Mouse (Mus musculus) limb, embryonic 12.5 days (tissue): Measurements from ENCODE around the gene Dhh. TPM values are rescaled to one million over a fixed set of nuclear protein-coding genes. Genes with fewer than 3 reads are reported as not detected.

Experiments used
- ATAC-seq: fragments of 200-750 bp; cut with Nextera tagmentation; 2 replicates; pipeline ENCODE4 v1.8.0; 2017; ENCODE audit warnings: low read depth, moderate TSS enrichment; ENCODE audit not compliant: insufficient number of reproducible peaks, insufficient read depth, low FRiP score, low TSS enrichment
- H3K27ac ChIP-seq: fragments of 300-500 bp; sonication (generic); 2 replicates; pipeline ENCODE4 v1.5.1; 2016; ENCODE audit warnings: mild to moderate bottlenecking, moderate library complexity
- H3K27me3 ChIP-seq: fragments of 300-500 bp; sonication (generic); 2 replicates; pipeline ENCODE4 v1.6.1; 2016; ENCODE audit warnings: mild to moderate bottlenecking, moderate library complexity
- H3K36me3 ChIP-seq: fragments of 300-500 bp; sonication (generic); 2 replicates; pipeline ENCODE4 v1.6.1; 2016; ENCODE audit warnings: mild to moderate bottlenecking, moderate library complexity
- H3K4me1 ChIP-seq: fragments of 300-500 bp; sonication (generic); replicated peaks from 2 replicates; pipeline ENCODE4 v1.6.1; 2016
- H3K4me2 ChIP-seq: fragments of 300-500 bp; sonication (generic); 2 replicates; pipeline ENCODE4 v1.6.1; 2016; ENCODE audit warnings: mild to moderate bottlenecking, moderate library complexity
- H3K4me3 ChIP-seq: fragments of 300-500 bp; sonication (generic); replicated peaks from 2 replicates; pipeline ENCODE4 v1.5.1; 2016; ENCODE audit warnings: mild to moderate bottlenecking
- H3K9ac ChIP-seq: fragments of 300-500 bp; sonication (generic); replicated peaks from 2 replicates; pipeline ENCODE4 v1.6.1; 2016; ENCODE audit warnings: mild to moderate bottlenecking, moderate library complexity
- H3K9me3 ChIP-seq: fragments of 300-500 bp; sonication (generic); 2 replicates; pipeline ENCODE4 v1.6.1; 2016; ENCODE audit warnings: mild to moderate bottlenecking, moderate library complexity
- WGBS: fragments of 180-500 bp; shearing (Covaris S2); methylation state at CpG from one replicate; pipeline ENCODE4 v1.1.7; 2016; 5-methylcytosine and 5-hydroxymethylcytosine counted together
- polyA plus RNA-seq: library from polyadenylated mRNA; unstranded; fragments of >200 nt; fragmentation: Nextera tagmentation; extraction: Ambion mirVana; gene quantifications from 2 replicates; pipeline ENCODE4 v1.2.1, GENCODE M21; 2016

Gene Dhh
- polyA plus RNA-seq, 1 experiment from 2014 or later: 0.74 TPM

DNA sequence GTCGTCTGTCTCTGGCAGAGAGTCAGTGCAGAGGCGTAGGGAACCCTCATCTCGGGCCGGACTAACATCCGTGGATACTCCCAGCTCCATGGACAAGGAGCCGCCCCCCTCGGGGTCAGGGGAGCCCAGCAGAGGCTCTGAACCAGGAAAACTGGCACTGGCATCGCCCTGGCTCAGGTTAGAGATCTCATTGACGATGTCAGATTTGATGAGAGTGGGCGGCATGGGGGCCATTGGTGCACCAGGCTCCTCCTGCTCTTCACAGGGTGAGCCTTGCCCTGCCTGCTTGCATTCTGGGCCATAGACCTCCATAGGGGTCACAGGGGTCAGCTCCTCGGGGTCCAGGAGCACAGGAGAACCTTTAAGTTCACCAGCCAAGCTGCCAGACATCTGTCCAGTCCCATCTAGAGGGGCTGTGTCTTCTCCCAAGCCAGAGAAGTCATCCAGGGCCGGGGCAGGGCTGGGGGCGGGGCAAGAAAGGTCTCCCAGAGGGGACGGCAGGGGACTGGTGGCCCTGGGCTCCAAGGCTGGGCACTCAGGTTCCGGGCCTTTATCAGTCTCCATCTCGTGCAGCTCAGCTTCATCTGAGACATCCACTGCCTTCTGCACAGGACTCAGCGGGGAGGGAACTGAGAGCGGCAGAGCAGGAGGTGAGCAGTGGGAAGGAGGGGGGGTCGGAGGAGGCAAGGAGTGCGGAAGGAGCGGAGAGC lies 36.5 kb downstream of the Dhh start:
- no peak for ATAC-seq
- Histone ChIP-seq H3K4me3 (no peak overlapping the region), H3K27ac (no peak overlapping the region), H3K9me3 (no peaks in the 10 kb centered on the region), H3K4me2 (no peak overlapping the region), H3K9ac (no peak overlapping the region), H3K4me1 (no peaks in the 10 kb centered on the region), H3K36me3 (peaks cover 100% of the 10 kb centered on the region), H3K27me3 (no peaks in the 10 kb centered on the region)
- WGBS: 88% methylated on average over 21 of the region's 21 CpGs

DNA sequence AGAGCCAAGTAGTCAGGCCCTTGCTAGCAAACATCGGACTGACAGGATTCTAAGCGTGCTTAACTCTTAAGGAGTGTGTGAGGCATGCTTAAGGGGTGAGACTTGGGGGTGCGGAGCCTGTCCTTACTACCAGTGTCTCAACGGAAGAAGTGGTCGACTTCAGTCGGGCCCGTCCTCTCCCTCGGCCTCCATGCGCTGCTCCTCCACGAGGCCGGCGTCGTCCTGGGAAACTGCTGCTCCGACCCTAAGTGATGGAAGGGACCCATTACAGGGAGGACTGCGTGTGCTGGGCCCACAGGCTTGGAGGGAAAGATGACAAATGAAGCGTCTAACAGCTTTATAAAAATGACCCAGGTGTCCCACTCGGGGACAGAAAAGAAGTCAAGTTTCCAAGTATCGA lies 37.4 kb downstream of the Dhh start:
- WGBS: 94% methylated on average over 18 of the region's 18 CpGs
- Histone ChIP-seq H3K4me2 (no peak overlapping the region), H3K27ac (no peak overlapping the region), H3K36me3 (peaks cover 100% of the 10 kb centered on the region), H3K9me3 (no peaks in the 10 kb centered on the region), H3K9ac (no peak overlapping the region), H3K4me3 (no peak overlapping the region), H3K4me1 (no peaks in the 10 kb centered on the region), H3K27me3 (no peaks in the 10 kb centered on the region)
- no peak for ATAC-seq

DNA sequence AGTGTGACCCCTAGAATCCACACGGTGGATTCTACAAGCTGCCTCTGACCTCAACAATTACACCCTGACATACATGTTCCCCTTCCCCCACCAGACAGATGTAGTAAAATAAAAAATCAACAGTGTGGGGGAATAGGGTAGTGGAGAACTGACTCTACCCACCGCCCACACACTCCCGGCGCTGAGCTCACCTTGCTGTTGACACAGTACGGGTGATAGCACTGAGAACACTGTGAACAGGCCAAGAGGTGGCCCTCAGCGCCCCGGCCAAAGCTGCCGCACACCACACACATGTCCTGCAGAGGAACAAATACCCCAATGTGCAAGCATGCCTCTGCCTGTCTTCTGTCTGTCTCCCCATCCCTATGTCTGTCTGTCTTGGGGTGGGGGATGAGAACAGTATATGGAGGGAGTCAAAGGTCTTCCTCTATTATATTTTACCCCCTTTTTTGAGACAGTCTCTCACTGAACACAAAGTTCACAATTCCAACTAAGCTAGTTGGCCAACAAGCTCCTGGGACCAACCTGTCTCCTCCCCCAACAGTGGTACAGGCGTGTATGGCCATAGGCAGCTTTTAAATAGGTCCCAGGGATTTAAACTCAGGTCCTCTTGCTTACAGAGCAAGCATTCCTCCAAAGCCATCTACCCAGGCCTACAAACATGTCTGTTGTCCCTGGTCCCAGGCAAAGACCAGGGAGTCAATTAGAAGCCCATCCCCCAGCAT lies 38.9 kb downstream of the Dhh start:
- no peaks in the 10 kb centered on the region for H3K27me3 ChIP-seq
- no peak overlapping the region for H3K4me2 ChIP-seq
- no peak for ATAC-seq
- no peak overlapping the region for H3K4me3 ChIP-seq
- peaks cover 100% of the 10 kb centered on the region for H3K36me3 ChIP-seq
- H3K9me3 ChIP-seq: no peaks in the 10 kb centered on the region
- H3K4me1 ChIP-seq: no peaks in the 10 kb centered on the region
- H3K27ac ChIP-seq: no peak overlapping the region
- 92% methylated on average over 9 of the region's 9 CpGs for WGBS
- H3K9ac ChIP-seq: no peak overlapping the region

DNA sequence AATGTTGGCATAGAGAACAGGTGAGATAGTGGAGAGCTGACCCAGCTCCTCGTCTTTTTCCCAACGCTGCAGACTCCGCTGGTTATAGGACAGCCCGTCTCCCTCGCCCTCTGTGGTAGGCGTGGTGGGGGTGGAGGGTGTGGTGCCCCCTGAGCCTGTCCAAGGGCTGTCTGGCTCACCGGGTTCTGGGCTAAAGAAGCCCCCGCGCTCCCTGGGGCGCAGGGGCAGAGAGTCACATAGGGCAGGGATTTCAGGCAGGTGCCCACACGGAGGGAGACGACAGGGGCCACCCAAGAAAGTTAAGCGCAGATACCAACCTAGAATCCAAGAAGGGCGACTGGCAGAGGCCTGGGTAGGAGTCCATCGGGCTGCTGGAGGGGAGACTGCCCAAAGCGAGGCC lies 44.1 kb downstream of the Dhh start:
- H3K4me2 ChIP-seq: no peak overlapping the region
- no peaks in the 10 kb centered on the region for H3K4me1 ChIP-seq
- no peak for ATAC-seq
- no peaks in the 10 kb centered on the region for H3K9me3 ChIP-seq
- WGBS: 95% methylated on average over 16 of the region's 16 CpGs
- peaks cover 100% of the 10 kb centered on the region for H3K36me3 ChIP-seq
- no peaks in the 10 kb centered on the region for H3K27me3 ChIP-seq
- H3K27ac ChIP-seq: no peak overlapping the region
- H3K9ac ChIP-seq: no peak overlapping the region; the same call in 1 of the 2 replicates
- H3K4me3 ChIP-seq: no peak overlapping the region

DNA sequence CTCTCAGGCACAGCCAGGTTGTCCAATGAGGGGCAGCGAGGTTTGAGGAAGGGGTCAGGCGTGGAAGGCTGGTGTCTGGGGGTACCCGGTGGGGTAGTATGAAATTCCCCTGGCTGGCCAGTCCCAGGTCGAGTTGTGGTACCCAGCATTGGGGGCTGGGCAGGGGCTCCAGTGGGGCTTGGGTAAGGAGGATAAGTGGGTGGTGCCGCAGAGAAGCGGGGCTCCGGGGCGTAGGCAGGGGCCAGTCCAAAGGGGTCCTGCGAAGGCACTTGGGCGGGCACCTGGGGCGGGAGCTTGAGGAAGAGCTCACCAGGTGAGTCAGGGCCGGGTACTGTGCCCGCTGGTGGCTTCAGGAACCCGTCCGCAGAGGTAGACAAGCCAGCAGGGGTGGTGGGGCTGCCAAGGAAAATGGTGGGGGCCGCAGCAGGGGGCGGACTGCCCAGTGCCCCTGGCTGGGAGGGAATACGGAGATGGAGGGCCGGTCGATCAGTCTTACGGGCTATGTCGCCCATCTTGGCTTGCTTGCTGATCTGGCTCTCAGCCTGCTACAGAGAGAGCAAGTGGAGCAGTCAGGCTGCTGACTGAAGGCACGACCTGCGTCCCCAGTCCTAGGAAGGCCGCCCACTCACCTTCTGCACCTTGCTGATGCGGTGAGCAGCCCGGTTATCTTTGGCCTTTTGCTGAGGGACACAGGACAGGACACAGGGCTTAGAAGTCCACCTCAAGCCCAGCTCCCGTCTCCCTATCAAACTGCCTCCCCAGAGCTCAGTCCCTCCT lies 45.0 kb downstream of the Dhh start:
- no peak for ATAC-seq
- Histone ChIP-seq H3K9ac (no peak overlapping the region), H3K4me3 (no peak overlapping the region), H3K27ac (no peak overlapping the region), H3K4me2 (no peak overlapping the region), H3K36me3 (peaks cover 100% of the 10 kb centered on the region), H3K9me3 (no peaks in the 10 kb centered on the region), H3K27me3 (no peaks in the 10 kb centered on the region), H3K4me1 (no peaks in the 10 kb centered on the region)
- WGBS: 93% methylated on average over 28 of the region's 28 CpGs

DNA sequence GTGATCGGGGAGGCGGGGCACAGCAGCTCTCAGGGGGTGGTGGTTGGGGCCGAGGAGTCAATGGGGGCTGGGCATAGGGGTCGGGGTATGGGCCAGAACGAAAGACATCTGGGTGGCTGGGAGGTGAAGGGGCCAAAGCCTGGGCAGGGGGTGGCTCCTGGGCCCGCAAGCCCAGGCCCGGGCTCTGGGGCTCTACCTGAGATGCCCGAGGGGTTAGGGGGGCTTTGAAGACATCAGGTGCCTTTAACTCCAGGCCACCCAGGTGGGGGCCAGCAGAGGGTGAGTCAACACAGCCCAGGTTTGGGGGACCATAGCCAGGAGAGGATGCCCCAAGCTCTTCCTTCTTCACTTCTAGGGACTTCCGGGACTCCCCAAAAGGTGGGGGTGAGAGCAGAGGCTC lies 45.6 kb downstream of the Dhh start:
- no peaks in the 10 kb centered on the region for H3K4me1 ChIP-seq

DNA sequence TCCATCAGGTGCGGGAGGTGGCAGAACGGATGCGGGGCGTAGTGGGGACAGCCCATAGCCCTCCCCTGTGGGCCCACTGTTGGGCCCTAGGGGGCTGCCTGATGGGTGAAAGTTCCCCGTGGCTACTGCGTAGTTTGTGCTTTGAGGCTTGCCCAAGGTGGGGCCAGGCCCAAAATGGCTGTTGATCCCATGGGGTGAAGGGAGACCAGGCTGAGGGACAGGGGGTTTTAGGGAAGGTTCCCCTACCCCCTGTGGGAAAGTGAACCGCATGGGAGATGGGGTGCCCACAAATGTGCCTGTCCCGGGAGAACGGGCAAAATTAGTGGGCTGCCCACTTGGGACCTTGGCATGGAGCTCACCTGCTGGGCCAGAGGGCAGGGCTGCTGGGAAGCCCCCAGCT lies 46.3 kb downstream of the Dhh start:
- H3K4me3 ChIP-seq: no peak overlapping the region
- no peaks in the 10 kb centered on the region for H3K4me1 ChIP-seq
- ATAC-seq: no peak
- 96% methylated on average over 9 of the region's 9 CpGs for WGBS
- no peak overlapping the region for H3K4me2 ChIP-seq
- no peak overlapping the region for H3K9ac ChIP-seq
- H3K27ac ChIP-seq: no peak overlapping the region
- no peaks in the 10 kb centered on the region for H3K27me3 ChIP-seq
- H3K9me3 ChIP-seq: no peaks in the 10 kb centered on the region
- H3K36me3 ChIP-seq: peaks cover 100% of the 10 kb centered on the region

More for the DNA sequence above, 45.6 kb downstream of the Dhh start:
- no peaks in the 10 kb centered on the region for H3K27me3 ChIP-seq
- H3K9ac ChIP-seq: no peak overlapping the region
- no peak overlapping the region for H3K4me2 ChIP-seq
- H3K9me3 ChIP-seq: no peaks in the 10 kb centered on the region
- no peak overlapping the region for H3K27ac ChIP-seq
- H3K36me3 ChIP-seq: peaks cover 100% of the 10 kb centered on the region
- WGBS: 91% methylated on average over 9 of the region's 9 CpGs
- ATAC-seq: no peak
- no peak overlapping the region for H3K4me3 ChIP-seq

DNA sequence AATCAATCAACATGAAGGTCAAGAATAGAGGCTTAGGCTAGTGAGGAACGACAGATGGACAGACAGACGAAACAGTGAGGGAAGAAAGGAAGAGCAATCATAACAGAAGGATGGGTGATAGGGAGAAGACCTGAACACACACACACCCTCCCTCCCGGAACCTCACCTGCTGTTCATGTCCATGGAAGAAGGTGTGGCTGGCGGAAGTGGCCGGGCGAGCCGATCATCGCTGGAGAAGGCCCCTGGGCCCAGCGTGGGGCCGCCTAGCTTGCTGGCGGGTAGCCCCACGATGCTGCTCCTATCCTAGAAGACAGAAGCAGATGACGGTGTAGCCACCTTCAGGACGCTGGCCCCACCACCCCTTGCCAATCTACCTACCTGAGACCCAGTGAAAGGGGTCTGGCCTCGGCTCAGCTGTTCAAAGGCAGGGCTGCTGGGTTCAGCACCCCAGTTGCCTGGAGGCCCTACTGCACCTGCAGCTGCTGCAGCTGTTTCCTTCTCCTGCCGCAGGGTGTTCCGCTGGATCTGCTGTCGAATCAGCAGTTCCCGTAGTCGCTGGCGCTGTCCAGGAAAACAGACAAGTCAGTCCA lies 47.0 kb downstream of the Dhh start:
- no peaks in the 10 kb centered on the region for H3K4me1 ChIP-seq
- H3K4me2 ChIP-seq: no peak overlapping the region
- peaks cover 100% of the 10 kb centered on the region for H3K36me3 ChIP-seq
- no peak overlapping the region for H3K4me3 ChIP-seq
- WGBS: 91% methylated on average over 21 of the region's 21 CpGs
- H3K9ac ChIP-seq: no peak overlapping the region
- H3K9me3 ChIP-seq: no peaks in the 10 kb centered on the region
- no peaks in the 10 kb centered on the region for H3K27me3 ChIP-seq
- no peak overlapping the region for H3K27ac ChIP-seq
- ATAC-seq: no peak

DNA sequence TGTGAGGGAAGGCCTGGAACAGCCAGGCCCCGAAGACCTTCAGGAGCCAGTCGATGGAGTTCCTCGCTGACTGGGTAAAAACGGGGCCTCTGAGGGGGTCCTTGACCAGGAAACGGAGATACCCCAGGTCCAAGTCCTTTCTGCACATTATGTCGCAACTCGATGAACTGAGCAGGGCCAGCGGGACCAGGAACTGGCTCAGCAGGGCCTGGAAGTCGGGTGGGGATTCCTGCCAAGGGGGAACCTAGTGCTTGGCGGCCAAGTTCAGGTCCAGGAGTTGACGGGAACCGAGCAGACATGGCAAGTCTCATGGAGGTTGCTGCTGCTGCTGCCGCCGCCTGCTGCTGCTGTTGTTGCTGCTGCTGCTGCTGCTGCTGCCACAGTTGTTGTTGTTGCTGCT lies 47.7 kb downstream of the Dhh start:
- Histone ChIP-seq H3K4me3 (no peak overlapping the region), H3K27me3 (no peaks in the 10 kb centered on the region), H3K9me3 (no peaks in the 10 kb centered on the region), H3K27ac (no peak overlapping the region), H3K36me3 (peaks cover 100% of the 10 kb centered on the region), H3K9ac (no peak overlapping the region), H3K4me1 (no peaks in the 10 kb centered on the region), H3K4me2 (no peak overlapping the region)
- 91% methylated on average over 14 of the region's 14 CpGs for WGBS
- no peak for ATAC-seq

DNA sequence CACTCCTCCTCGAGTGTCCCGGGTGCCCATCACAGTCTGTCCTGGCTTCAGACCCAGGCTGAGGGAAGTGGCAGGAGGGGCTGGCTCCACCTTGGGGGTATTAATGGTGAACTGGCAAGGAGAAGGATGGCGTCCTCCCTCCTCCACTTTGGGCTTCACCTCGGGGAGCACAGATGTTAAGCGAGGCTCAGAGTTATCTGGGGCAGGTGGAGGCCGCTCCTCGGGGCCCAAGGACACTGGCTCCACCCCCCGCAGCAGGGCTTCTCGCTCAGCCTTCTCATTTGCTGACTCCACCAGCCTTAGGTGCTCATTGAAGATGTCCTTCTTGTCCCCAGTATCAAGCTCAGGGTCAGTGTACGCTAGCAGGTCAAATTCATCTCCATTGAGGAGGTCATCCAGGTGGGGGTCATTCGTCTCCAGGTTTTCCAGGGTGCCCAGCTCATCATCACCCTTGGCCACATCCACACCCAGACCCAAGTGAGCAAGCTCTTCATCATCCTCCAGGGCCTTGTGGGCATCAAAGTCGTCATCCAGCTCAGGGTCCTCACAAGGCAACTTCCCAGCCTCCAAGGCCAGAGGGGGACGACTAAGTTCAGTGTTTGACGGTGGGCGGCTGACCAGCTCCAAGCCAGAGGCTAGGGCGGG lies 48.3 kb downstream of the Dhh start:
- H3K4me1 ChIP-seq: no peaks in the 10 kb centered on the region
- H3K9ac ChIP-seq: no peak overlapping the region
- H3K27me3 ChIP-seq: no peaks in the 10 kb centered on the region
- no peak overlapping the region for H3K4me2 ChIP-seq
- H3K36me3 ChIP-seq: peaks cover 100% of the 10 kb centered on the region
- no peak overlapping the region for H3K4me3 ChIP-seq
- no peak overlapping the region for H3K27ac ChIP-seq
- 89% methylated on average over 16 of the region's 16 CpGs for WGBS
- no peaks in the 10 kb centered on the region for H3K9me3 ChIP-seq
- ATAC-seq: no peak

DNA sequence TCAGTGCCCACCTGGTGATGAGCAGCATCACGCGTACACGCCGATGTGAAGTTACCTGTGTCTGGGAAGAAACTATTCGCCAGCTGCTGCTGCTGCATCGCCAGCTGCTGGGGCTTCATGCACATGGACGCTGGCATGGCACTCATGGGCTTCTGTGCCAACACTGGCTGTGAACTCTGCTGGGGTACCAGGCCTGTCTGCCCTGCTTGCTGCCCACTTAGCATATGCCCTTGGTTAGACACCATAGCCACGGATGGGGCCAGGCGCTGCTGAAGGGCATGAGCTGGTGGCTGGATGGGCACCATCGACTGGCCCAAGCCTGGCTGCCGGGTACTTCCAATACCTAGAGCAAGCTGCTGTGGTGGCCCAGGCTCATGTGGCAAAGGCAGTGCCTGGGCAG lies 49.2 kb downstream of the Dhh start:
- Histone ChIP-seq H3K4me3 (0 out of 2 replicates have a peak overlapping the region, but pooled peaks have one; percentile 6), H3K9ac (no peak overlapping the region), H3K27me3 (no peaks in the 10 kb centered on the region), H3K4me2 (no peak overlapping the region), H3K9me3 (no peaks in the 10 kb centered on the region), H3K4me1 (no peaks in the 10 kb centered on the region), H3K36me3 (peaks cover 100% of the 10 kb centered on the region), H3K27ac (no peak overlapping the region)
- WGBS: 96% methylated on average over 11 of the region's 11 CpGs
- no peak for ATAC-seq
